Mouse (Mus musculus) lung, embryonic 14.5 days (tissue): ENCODE results near the gene L3mbtl3. TPM values are rescaled to one million over a fixed set of nuclear protein-coding genes. Genes with fewer than 3 reads are reported as not detected.

Experiments
- ATAC-seq: fragments of 200-750 bp; cut with Nextera tagmentation; 2 replicates; pipeline ENCODE4 v1.8.0; 2017; ENCODE audit warnings: mild to moderate bottlenecking, moderate TSS enrichment, moderate library complexity; ENCODE audit not compliant: insufficient read depth
- DNase-seq: peaks from one replicate; pipeline ENCODE4 v3.0.0-alpha.2; 2015
- H3K27ac ChIP-seq: fragments of 300-500 bp; sonication (generic); 2 replicates; pipeline ENCODE4 v1.5.1; 2014; ENCODE audit warnings: low read depth, mild to moderate bottlenecking, moderate library complexity
- H3K27me3 ChIP-seq: fragments of 300-500 bp; sonication (generic); 2 replicates; pipeline ENCODE4 v1.6.1; 2014; ENCODE audit warnings: low read length, control low read depth; ENCODE audit not compliant: insufficient read depth
- H3K36me3 ChIP-seq: fragments of 300-500 bp; sonication (generic); 2 replicates; pipeline ENCODE4 v1.6.1; 2014; ENCODE audit warnings: control low read depth; ENCODE audit not compliant: insufficient read depth
- H3K4me1 ChIP-seq: fragments of 300-500 bp; sonication (generic); 2 replicates; pipeline ENCODE4 v1.6.1; 2014; ENCODE audit warnings: antibody characterized with exemption, control low read depth; ENCODE audit not compliant: insufficient read depth
- H3K4me2 ChIP-seq: fragments of 300-500 bp; sonication (generic); 2 replicates; pipeline ENCODE4 v1.6.1; 2014; ENCODE audit warnings: mild to moderate bottlenecking
- H3K4me3 ChIP-seq: fragments of 300-500 bp; sonication (generic); 2 replicates; pipeline ENCODE4 v1.5.1; 2014; ENCODE audit warnings: low read depth, low read length
- H3K9ac ChIP-seq: fragments of 300-500 bp; sonication (generic); 2 replicates; pipeline ENCODE4 v1.6.1; 2014
- H3K9me3 ChIP-seq: fragments of 300-500 bp; sonication (generic); 2 replicates; pipeline ENCODE4 v1.6.1; 2016; ENCODE audit warnings: low read depth, low read length, control low read depth
- CTCF ChIP-seq: IDR thresholded peaks from 2 replicates; pipeline ENCODE4 v1.5.1; 2016; ENCODE audit warnings: antibody characterized with exemption, low read depth
- WGBS: fragments of 180-500 bp; shearing (Covaris S2); extraction: QIAGEN DNeasy Blood & Tissue Kit; methylation state at CpG from one replicate; pipeline ENCODE4 v1.1.7; 2014; 5-methylcytosine and 5-hydroxymethylcytosine counted together
- polyA plus RNA-seq: library from polyadenylated mRNA; unstranded; fragments of >200 nt; fragmentation: Nextera tagmentation; extraction: Ambion mirVana; gene quantifications from 2 replicates; pipeline ENCODE4 v1.2.1, GENCODE M21; 2014

Gene L3mbtl3
- 18.2 and 19.7 TPM in 2 replicates for polyA plus RNA-seq

- Histone ChIP-seq H3K4me3 (peak within 1 kb of the TSS; percentile 75), H3K4me1 (no peaks in the 10 kb centered on the region), H3K27me3 (no peaks in the 10 kb centered on the region), H3K9me3 (no peaks in the 10 kb centered on the region), H3K27ac (peak within 1 kb of the TSS; percentile 97), H3K4me2 (peak within 1 kb of the TSS; percentile 85), H3K9ac (peak within 1 kb of the TSS; percentile 93), H3K36me3 (no peaks in the 10 kb centered on the region)
- DNase-seq, result peak; percentile 96
- peak; percentile 86 for ATAC-seq
- no peak for TF ChIP-seq CTCF
- WGBS, result 2% methylated on average over 42 of the region's 42 CpGs
Observed at GRCm38 (mm10) chr10:26375790-26376545, at the start of gene L3mbtl3. Gene L3mbtl3 (minus strand): TSS chr10:26375971.

GRCm38 (mm10) chr10:26421168-26421567 is 45.4 kb upstream of the L3mbtl3 start:
- no peak overlapping the region for H3K27ac ChIP-seq
- 28% methylated on average over 2 of the region's 2 CpGs for WGBS
- H3K9me3 ChIP-seq, result no peaks in the 10 kb centered on the region
- DNase-seq (no peak), ATAC-seq (no peak)
- H3K4me1 ChIP-seq, result no peaks in the 10 kb centered on the region
- H3K27me3 ChIP-seq, result no peaks in the 10 kb centered on the region
- H3K36me3 ChIP-seq, result no peaks in the 10 kb centered on the region
- no peak for TF ChIP-seq CTCF
- H3K4me3 ChIP-seq, result no peak overlapping the region
- H3K9ac ChIP-seq, result no peak overlapping the region
- no peak overlapping the region for H3K4me2 ChIP-seq

- no peaks in the 10 kb centered on the region for H3K9me3 ChIP-seq
- no peak overlapping the region for H3K27ac ChIP-seq
- no peak for TF ChIP-seq CTCF
- no peak for DNase-seq
- ATAC-seq, result no peak
- H3K4me2 ChIP-seq, result no peak overlapping the region
- no peak overlapping the region for H3K4me3 ChIP-seq
- H3K36me3 ChIP-seq, result no peaks in the 10 kb centered on the region
- H3K4me1 ChIP-seq, result no peaks in the 10 kb centered on the region
- no peak overlapping the region for H3K9ac ChIP-seq
- H3K27me3 ChIP-seq, result no peaks in the 10 kb centered on the region
Observed at GRCm38 (mm10) chr10:26388656-26389055, 12.9 kb upstream of the L3mbtl3 start.

GRCm38 (mm10) chr10:26377332-26377602 is 1.5 kb upstream of the L3mbtl3 start:
- Histone ChIP-seq H3K9me3 (no peaks in the 10 kb centered on the region), H3K27me3 (no peaks in the 10 kb centered on the region), H3K4me1 (no peaks in the 10 kb centered on the region), H3K27ac (no peak overlapping the region), H3K9ac (no peak overlapping the region), H3K4me3 (no peak overlapping the region), H3K4me2 (no peak overlapping the region), H3K36me3 (no peaks in the 10 kb centered on the region)
- DNase-seq (no peak), ATAC-seq (no peak)
- WGBS, result 79% methylated on average over 6 of the region's 6 CpGs
- no peak for TF ChIP-seq CTCF

GRCm38 (mm10) chr10:26376546-26377331 is 968 bp upstream of the L3mbtl3 start:
- Histone ChIP-seq H3K9ac (peak overlapping the region; percentile 93), H3K27me3 (no peaks in the 10 kb centered on the region), H3K27ac (0 out of 2 replicates have a peak overlapping the region, but pooled peaks have one; percentile 97), H3K9me3 (no peaks in the 10 kb centered on the region), H3K36me3 (no peaks in the 10 kb centered on the region), H3K4me1 (no peaks in the 10 kb centered on the region), H3K4me3 (peak overlapping the region; percentile 75), H3K4me2 (peak overlapping the region; percentile 85)
- WGBS, result 37% methylated on average over 10 of the region's 10 CpGs
- TF ChIP-seq CTCF, result no peak
- DNase-seq (peak; percentile 31), ATAC-seq (no peak)

GRCm38 (mm10) chr10:26375351-26375751 is 420 bp downstream of the L3mbtl3 start:
- Histone ChIP-seq H3K36me3 (no peaks in the 10 kb centered on the region), H3K4me3 (peak overlapping the region; percentile 75), H3K4me1 (no peaks in the 10 kb centered on the region), H3K9ac (peak overlapping the region; percentile 93), H3K4me2 (peak overlapping the region; percentile 85), H3K27me3 (no peaks in the 10 kb centered on the region), H3K9me3 (no peaks in the 10 kb centered on the region), H3K27ac (peak overlapping the region; percentile 97)
- ATAC-seq, result peak; percentile 35
- no peak for DNase-seq
- TF ChIP-seq CTCF, result no peak
- 0% methylated on average over 16 of the region's 30 CpGs for WGBS

- H3K9ac ChIP-seq, result peak overlapping the region; percentile 93
- WGBS, result under 1% methylated on average over 80 of the region's 101 CpGs
- no peak for TF ChIP-seq CTCF
- H3K4me2 ChIP-seq, result peak overlapping the region; percentile 85
- no peaks in the 10 kb centered on the region for H3K4me1 ChIP-seq
- no peaks in the 10 kb centered on the region for H3K9me3 ChIP-seq
- peak; percentile 45 for ATAC-seq
- H3K4me3 ChIP-seq, result peak overlapping the region; percentile 75
- DNase-seq, result peak; percentile 72
- H3K36me3 ChIP-seq, result no peaks in the 10 kb centered on the region
- H3K27me3 ChIP-seq, result no peaks in the 10 kb centered on the region
- H3K27ac ChIP-seq, result peak overlapping the region; percentile 97
Observed at GRCm38 (mm10) chr10:26374436-26375311, 1.1 kb downstream of the L3mbtl3 start.
